Mouse (Mus musculus): ENCODE data around the gene Slc7a5. TPM values are rescaled to one million over a fixed set of nuclear protein-coding genes. Genes with fewer than 3 reads are reported as not detected.

Slc7a5 gene
- polyA plus RNA-seq, 1 experiment from 2014 or later = 18.7 TPM

- Histone ChIP-seq H3K36me3 (ENCODE audit: control insufficient read depth, insufficient read depth, low read length) (no peaks in the 10 kb centered on the region), H3K27ac (replicated peaks in 1 of 2; ENCODE audit: control insufficient read depth in 1 of 2, insufficient read depth in 1 of 2, low read depth in 2 of 2, low read length in 2 of 2) (no peak overlapping the region), H3K4me2 (ENCODE audit: low read length) (no peak overlapping the region), H3K27me3 (ENCODE audit: control insufficient read depth, insufficient read depth, low read length) (no peaks in the 10 kb centered on the region), H3K9me3 (ENCODE audit: control insufficient read depth, low read length) (no peaks in the 10 kb centered on the region), H3K4me1 (ENCODE audit: control insufficient read depth in 2 of 2, insufficient read depth in 2 of 2, low read length in 2 of 2) (peaks cover 17 to 27% of the 10 kb centered on the region in 2 experiments), H3K9ac (ENCODE audit: low read length) (no peak overlapping the region), H3K4me3 (ENCODE audit: control insufficient read depth in 1 of 2, insufficient read depth in 1 of 2, low read depth in 1 of 2, low read length in 2 of 2) (no peak overlapping the region)
- no peak for ATAC-seq (ENCODE audit: insufficient number of reproducible peaks, insufficient read depth, low FRiP score, low read depth)
- WGBS = 76% methylated on average over 7 of the region's 7 CpGs
Measured at GRCm38 (mm10) chr8:121946351-121946750, 38.9 kb upstream of the Slc7a5 start.

DNA sequence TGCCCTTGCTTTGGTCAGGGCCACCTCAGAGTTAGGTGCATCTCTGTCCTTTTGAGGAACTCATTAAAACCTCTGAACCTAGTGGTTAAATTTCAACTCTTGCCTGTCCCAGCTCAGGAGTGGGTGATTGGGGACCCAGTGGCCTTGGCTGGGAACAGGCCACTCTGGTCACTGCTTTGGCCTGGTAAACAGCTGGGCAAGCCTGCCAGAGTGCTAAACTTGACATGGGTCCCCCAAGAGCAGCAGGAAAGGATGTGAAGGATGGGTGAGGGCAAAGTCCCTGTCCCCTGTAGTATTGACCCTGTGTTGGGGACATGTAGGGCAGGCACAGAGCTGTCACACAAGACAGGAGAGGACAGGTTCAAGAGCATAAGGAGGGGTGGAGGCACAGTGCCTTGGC, 37.3 kb upstream of the Slc7a5 start, which contains the start of gene Car5a:
TSS of gene Car5a (minus strand) at position 74 of the 400 bp plus-strand sequence.
- no peak within 1 kb of the TSS for H3K4me2 ChIP-seq (ENCODE audit: low read length)
- ATAC-seq (ENCODE audit: insufficient number of reproducible peaks, insufficient read depth, low FRiP score, low read depth) = no peak

DNA sequence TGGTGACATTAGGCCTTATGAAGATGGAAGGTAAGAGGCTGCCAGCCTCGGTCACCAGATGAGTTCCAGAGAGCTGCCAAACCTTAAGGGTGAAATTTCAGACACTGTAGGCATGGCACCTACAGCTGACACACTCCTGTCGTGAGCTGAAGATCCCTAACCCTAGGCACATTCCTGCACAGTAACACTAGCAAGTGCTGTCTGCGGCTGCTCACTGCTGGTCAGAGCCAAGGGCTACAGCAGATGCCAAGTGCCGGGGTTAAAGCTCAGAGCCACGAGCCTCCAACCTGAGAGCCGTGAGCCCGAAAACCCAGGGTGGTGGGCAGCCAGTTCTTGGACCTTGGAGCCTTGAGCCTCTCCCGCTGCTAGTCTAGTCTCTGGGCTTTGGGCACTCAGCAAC, 36.2 kb upstream of the Slc7a5 start:
- Histone ChIP-seq H3K36me3 (ENCODE audit: control insufficient read depth, insufficient read depth, low read length) (no peaks in the 10 kb centered on the region), H3K4me3 (ENCODE audit: control insufficient read depth in 1 of 2, insufficient read depth in 1 of 2, low read depth in 1 of 2, low read length in 2 of 2) (no peak overlapping the region), H3K9ac (ENCODE audit: low read length) (no peak overlapping the region), H3K4me2 (ENCODE audit: low read length) (no peak overlapping the region), H3K27me3 (ENCODE audit: control insufficient read depth, insufficient read depth, low read length) (no peaks in the 10 kb centered on the region), H3K9me3 (ENCODE audit: control insufficient read depth, low read length) (no peaks in the 10 kb centered on the region), H3K4me1 (ENCODE audit: control insufficient read depth in 2 of 2, insufficient read depth in 2 of 2, low read length in 2 of 2) (peaks cover 15% of the 10 kb centered on the region in 2 experiments), H3K27ac (replicated peaks in 1 of 2; ENCODE audit: control insufficient read depth in 1 of 2, insufficient read depth in 1 of 2, low read depth in 2 of 2, low read length in 2 of 2) (no peak overlapping the region)
- no peak for ATAC-seq (ENCODE audit: insufficient number of reproducible peaks, insufficient read depth, low FRiP score, low read depth)
- WGBS = 61% methylated on average over 8 of the region's 8 CpGs

More for the DNA sequence above, 37.3 kb upstream of the Slc7a5 start, which contains the start of gene Car5a:
- Histone ChIP-seq H3K27ac (replicated peaks in 1 of 2; ENCODE audit: control insufficient read depth in 1 of 2, insufficient read depth in 1 of 2, low read depth in 2 of 2, low read length in 2 of 2) (no peak within 1 kb of the TSS), H3K27me3 (ENCODE audit: control insufficient read depth, insufficient read depth, low read length) (no peaks in the 10 kb centered on the region), H3K36me3 (ENCODE audit: control insufficient read depth, insufficient read depth, low read length) (no peaks in the 10 kb centered on the region), H3K4me3 (ENCODE audit: control insufficient read depth in 1 of 2, insufficient read depth in 1 of 2, low read depth in 1 of 2, low read length in 2 of 2) (no peak within 1 kb of the TSS), H3K9me3 (ENCODE audit: control insufficient read depth, low read length) (no peaks in the 10 kb centered on the region), H3K4me1 (ENCODE audit: control insufficient read depth in 2 of 2, insufficient read depth in 2 of 2, low read length in 2 of 2) (peaks cover 17 to 25% of the 10 kb centered on the region in 2 experiments), H3K9ac (ENCODE audit: low read length) (no peak within 1 kb of the TSS)

DNA sequence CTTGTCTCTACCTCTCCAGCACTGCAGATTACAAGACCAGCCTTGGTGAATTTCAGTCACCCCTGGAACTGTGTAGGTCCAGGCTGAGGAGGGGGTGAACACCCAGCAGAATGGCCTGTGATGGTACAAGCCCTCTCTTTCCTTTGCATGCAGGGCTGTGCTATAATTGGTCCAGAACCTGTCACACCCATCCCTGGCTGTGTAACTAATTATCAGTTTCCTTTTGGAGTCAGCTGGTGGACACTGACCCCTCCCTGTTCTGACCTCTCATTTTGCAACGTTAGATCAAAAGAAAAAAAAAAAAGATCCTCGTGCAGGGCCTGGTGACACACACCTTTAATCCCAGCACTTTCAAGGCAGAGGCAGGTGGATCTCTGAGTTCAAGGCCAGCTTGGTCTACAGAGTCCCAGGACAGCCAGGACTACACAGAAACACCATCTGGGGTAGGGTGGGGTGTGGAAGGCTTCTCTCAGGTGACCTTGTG, 35.6 kb upstream of the Slc7a5 start:
- no peak overlapping the region for H3K9ac ChIP-seq (ENCODE audit: low read length)
- no peak overlapping the region for H3K4me2 ChIP-seq (ENCODE audit: low read length)
- no peak for ATAC-seq (ENCODE audit: insufficient number of reproducible peaks, insufficient read depth, low FRiP score, low read depth)
- no peaks in the 10 kb centered on the region for H3K36me3 ChIP-seq (ENCODE audit: control insufficient read depth, insufficient read depth, low read length)
- no peaks in the 10 kb centered on the region for H3K9me3 ChIP-seq (ENCODE audit: control insufficient read depth, low read length)
- H3K4me3 ChIP-seq (ENCODE audit: control insufficient read depth in 1 of 2, insufficient read depth in 1 of 2, low read depth in 1 of 2, low read length in 2 of 2) = no peak overlapping the region
- WGBS = 28% methylated on average over 2 of the region's 2 CpGs
- no peak overlapping the region for H3K27ac ChIP-seq (replicated peaks in 1 of 2; ENCODE audit: control insufficient read depth in 1 of 2, insufficient read depth in 1 of 2, low read depth in 2 of 2, low read length in 2 of 2)
- H3K4me1 ChIP-seq (ENCODE audit: control insufficient read depth in 2 of 2, insufficient read depth in 2 of 2, low read length in 2 of 2) = peaks cover 9% of the 10 kb centered on the region in 2 experiments
- H3K27me3 ChIP-seq (ENCODE audit: control insufficient read depth, insufficient read depth, low read length) = no peaks in the 10 kb centered on the region

GRCm38 (mm10) chr8:121938732-121939131, 31.2 kb upstream of the Slc7a5 start:
- peaks cover 3 to 7% of the 10 kb centered on the region in 2 experiments; a peak in 3 of 4 replicates for H3K4me1 ChIP-seq (ENCODE audit: control insufficient read depth in 2 of 2, insufficient read depth in 2 of 2, low read length in 2 of 2)
- H3K36me3 ChIP-seq (ENCODE audit: control insufficient read depth, insufficient read depth, low read length) = no peaks in the 10 kb centered on the region
- no peaks in the 10 kb centered on the region for H3K27me3 ChIP-seq (ENCODE audit: control insufficient read depth, insufficient read depth, low read length)
- no peak overlapping the region for H3K4me2 ChIP-seq (ENCODE audit: low read length)
- no peak overlapping the region for H3K27ac ChIP-seq (replicated peaks in 1 of 2; ENCODE audit: control insufficient read depth in 1 of 2, insufficient read depth in 1 of 2, low read depth in 2 of 2, low read length in 2 of 2)
- no peak overlapping the region for H3K4me3 ChIP-seq (ENCODE audit: control insufficient read depth in 1 of 2, insufficient read depth in 1 of 2, low read depth in 1 of 2, low read length in 2 of 2)
- 82% methylated on average over 7 of the region's 7 CpGs for WGBS
- no peak for ATAC-seq (ENCODE audit: insufficient number of reproducible peaks, insufficient read depth, low FRiP score, low read depth)
- no peak overlapping the region for H3K9ac ChIP-seq (ENCODE audit: low read length)
- H3K9me3 ChIP-seq (ENCODE audit: control insufficient read depth, low read length) = no peaks in the 10 kb centered on the region

DNA sequence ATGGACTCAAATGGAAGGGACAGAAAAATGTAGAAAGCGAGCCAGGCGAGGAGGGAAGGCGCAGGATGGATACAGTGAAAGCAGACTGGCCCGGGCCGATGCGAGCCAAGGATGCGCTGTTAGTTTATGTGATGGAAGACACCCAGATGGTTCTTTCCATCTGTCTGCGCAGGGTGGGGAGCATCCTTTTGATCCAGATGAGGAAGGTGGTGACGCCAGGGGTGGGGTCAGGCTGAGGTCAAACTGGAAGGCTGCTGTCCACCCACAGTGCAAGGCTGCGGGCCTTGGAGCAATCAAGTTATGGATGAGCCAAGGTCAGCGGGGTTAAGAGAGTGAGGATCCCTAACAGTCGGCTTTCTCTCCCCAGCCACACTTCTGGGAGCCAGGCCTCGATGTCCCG, 28.9 kb upstream of the Slc7a5 start:
- WGBS = 74% methylated on average over 14 of the region's 14 CpGs

GRCm38 (mm10) chr8:121935341-121936294, 28.1 kb upstream of the Slc7a5 start:
- H3K4me1 ChIP-seq (ENCODE audit: control insufficient read depth in 2 of 2, insufficient read depth in 2 of 2, low read length in 2 of 2) = peaks cover 3 to 7% of the 10 kb centered on the region in 2 experiments; a peak in 3 of 4 replicates
- no peak for ATAC-seq (ENCODE audit: insufficient number of reproducible peaks, insufficient read depth, low FRiP score, low read depth)
- WGBS = 45% methylated on average over 12 of the region's 12 CpGs
- no peaks in the 10 kb centered on the region for H3K27me3 ChIP-seq (ENCODE audit: control insufficient read depth, insufficient read depth, low read length)
- H3K4me2 ChIP-seq (ENCODE audit: low read length) = no peak overlapping the region
- H3K9ac ChIP-seq (ENCODE audit: low read length) = no peak overlapping the region
- H3K9me3 ChIP-seq (ENCODE audit: control insufficient read depth, low read length) = no peaks in the 10 kb centered on the region
- H3K27ac ChIP-seq (replicated peaks in 1 of 2; ENCODE audit: control insufficient read depth in 1 of 2, insufficient read depth in 1 of 2, low read depth in 2 of 2, low read length in 2 of 2) = 0 out of 4 replicates have a peak overlapping the region, but pooled peaks of 1 of the 2 experiments have one; percentile 6
- H3K36me3 ChIP-seq (ENCODE audit: control insufficient read depth, insufficient read depth, low read length) = no peaks in the 10 kb centered on the region
- no peak overlapping the region for H3K4me3 ChIP-seq (ENCODE audit: control insufficient read depth in 1 of 2, insufficient read depth in 1 of 2, low read depth in 1 of 2, low read length in 2 of 2)

More for the DNA sequence above, 28.9 kb upstream of the Slc7a5 start:
- no peak overlapping the region for H3K4me3 ChIP-seq (ENCODE audit: control insufficient read depth in 1 of 2, insufficient read depth in 1 of 2, low read depth in 1 of 2, low read length in 2 of 2)
- no peak overlapping the region for H3K27ac ChIP-seq (replicated peaks in 1 of 2; ENCODE audit: control insufficient read depth in 1 of 2, insufficient read depth in 1 of 2, low read depth in 2 of 2, low read length in 2 of 2)
- ATAC-seq (ENCODE audit: insufficient number of reproducible peaks, insufficient read depth, low FRiP score, low read depth) = no peak
- H3K36me3 ChIP-seq (ENCODE audit: control insufficient read depth, insufficient read depth, low read length) = no peaks in the 10 kb centered on the region
- H3K4me2 ChIP-seq (ENCODE audit: low read length) = no peak overlapping the region
- no peaks in the 10 kb centered on the region for H3K9me3 ChIP-seq (ENCODE audit: control insufficient read depth, low read length)
- H3K9ac ChIP-seq (ENCODE audit: low read length) = no peak overlapping the region
- H3K27me3 ChIP-seq (ENCODE audit: control insufficient read depth, insufficient read depth, low read length) = no peaks in the 10 kb centered on the region
- H3K4me1 ChIP-seq (ENCODE audit: control insufficient read depth in 2 of 2, insufficient read depth in 2 of 2, low read length in 2 of 2) = peaks cover 3 to 7% of the 10 kb centered on the region in 2 experiments; a peak in 3 of 4 replicates

Measured in heart, embryonic 14.5 days (tissue).